Mouse (Mus musculus): Measurements from ENCODE around the gene Gata2. TPM values are rescaled to one million over a fixed set of nuclear protein-coding genes. Genes with fewer than 3 reads are reported as not detected.

The Gata2 gene
- polyA plus RNA-seq, 1 experiment from 2014 or later, result 28.3 TPM

Other genes starting within 250 kb of the Gata2 start
- 62.8 and 92.5 TPM in 2 replicates for gene H1fx, start 212.3 kb upstream of the Gata2 start, polyA plus RNA-seq (2014; fragmentation: Nextera tagmentation; extraction: Ambion mirVana)
- gene Rab7, start 148.6 kb upstream of the Gata2 start, polyA plus RNA-seq (2014; fragmentation: Nextera tagmentation; extraction: Ambion mirVana), result 231 and 243 TPM in 2 replicates
- gene Rpn1, start 109.4 kb upstream of the Gata2 start, polyA plus RNA-seq (2014; fragmentation: Nextera tagmentation; extraction: Ambion mirVana), result 329 and 355 TPM in 2 replicates
- not detected in 2 replicates for gene Dnajb8, start 28.4 kb downstream of the Gata2 start, polyA plus RNA-seq (2014; fragmentation: Nextera tagmentation; extraction: Ambion mirVana)

All from embryonic facial prominence, embryonic 11.5 days (tissue).